Mouse (Mus musculus) yolk sac, embryonic 10.5 days (tissue): Measurements from ENCODE around the gene Vps39.

ENCODE experiments used
- DNase-seq: peaks from one replicate; pipeline ENCODE4 v3.0.0-alpha.2; 2017; ENCODE audit warnings: low spot score

The Vps39 gene

GRCm38 (mm10) chr2:120352682-120353646 is at the start of gene Vps39:
Gene Vps39 (minus strand): TSS chr2:120353137.
- DNase-seq = peak; percentile 90

GRCm38 (mm10) chr2:120397951-120398350 is 45.0 kb upstream of the Vps39 start:
- no peak for DNase-seq

- no peak for DNase-seq
Observed at GRCm38 (mm10) chr2:120392406-120392805, 39.5 kb upstream of the Vps39 start.

GRCm38 (mm10) chr2:120390934-120391333 is 38.0 kb upstream of the Vps39 start:
- no peak for DNase-seq

- DNase-seq = no peak
Observed at GRCm38 (mm10) chr2:120389376-120389775, 36.4 kb upstream of the Vps39 start.

GRCm38 (mm10) chr2:120387291-120387690 is 34.4 kb upstream of the Vps39 start:
- DNase-seq = no peak

- no peak for DNase-seq
Observed at GRCm38 (mm10) chr2:120386264-120386663, 33.3 kb upstream of the Vps39 start.

- no peak for DNase-seq
Observed at GRCm38 (mm10) chr2:120373858-120374257, 20.9 kb upstream of the Vps39 start.

- DNase-seq = no peak
Observed at GRCm38 (mm10) chr2:120367416-120368207, 14.7 kb upstream of the Vps39 start.

- no peak for DNase-seq
Observed at GRCm38 (mm10) chr2:120366501-120366900, 13.6 kb upstream of the Vps39 start.

GRCm38 (mm10) chr2:120360425-120360824 is 7.5 kb upstream of the Vps39 start:
- DNase-seq = no peak

GRCm38 (mm10) chr2:120351321-120351720 is 1.6 kb downstream of the Vps39 start:
- DNase-seq = no peak

- DNase-seq = no peak
Observed at GRCm38 (mm10) chr2:120348120-120348519, 4.8 kb downstream of the Vps39 start.

- no peak for DNase-seq
Observed at GRCm38 (mm10) chr2:120341741-120342140, 11.2 kb downstream of the Vps39 start.

- peak; percentile 40 for DNase-seq
Observed at GRCm38 (mm10) chr2:120337886-120338285, 15.1 kb downstream of the Vps39 start.

GRCm38 (mm10) chr2:120331575-120331974 is 21.4 kb downstream of the Vps39 start:
- no peak for DNase-seq

- no peak for DNase-seq
Observed at GRCm38 (mm10) chr2:120315077-120315476, 37.9 kb downstream of the Vps39 start.

GRCm38 (mm10) chr2:120314487-120314886 is 38.5 kb downstream of the Vps39 start:
- no peak for DNase-seq

- no peak for DNase-seq
Observed at GRCm38 (mm10) chr2:120313976-120314375, 39.0 kb downstream of the Vps39 start, which contains the start of gene Pla2g4f. Gene Pla2g4f (minus strand): TSS chr2:120314165.

- no peak for DNase-seq
Observed at GRCm38 (mm10) chr2:120312276-120312825, 40.6 kb downstream of the Vps39 start.

- no peak for DNase-seq
Observed at GRCm38 (mm10) chr2:120304113-120304512, 48.8 kb downstream of the Vps39 start.

- no peak for DNase-seq
Observed at GRCm38 (mm10) chr2:120301076-120301475, 51.9 kb downstream of the Vps39 start.
